Mouse (Mus musculus) forebrain, embryonic 14.5 days (tissue): Measurements from ENCODE around the gene Gm8104. TPM values are rescaled to one million over a fixed set of nuclear protein-coding genes. Genes with fewer than 3 reads are reported as not detected.
"Not testable (repeated sequence)": the region's sequence is repeated elsewhere in the genome, so short reads cannot be mapped to it uniquely, and the experiment has no call there.

ENCODE experiments used
- ATAC-seq: fragments of 200-750 bp; cut with Nextera tagmentation; 2 replicates; pipeline ENCODE4 v1.8.0; 2017; ENCODE audit warnings: mild to moderate bottlenecking, moderate library complexity
- DNase-seq: peaks from one replicate; pipeline ENCODE4 v3.0.0-alpha.2; 2015; ENCODE audit warnings: low spot score
- H3K27ac ChIP-seq: fragments of 300-500 bp; sonication (generic); 2 replicates; pipeline ENCODE4 v1.5.1; 2014; ENCODE audit warnings: low read depth, mild to moderate bottlenecking, control low read depth, low read length, moderate library complexity
- H3K27me3 ChIP-seq: fragments of 300-500 bp; sonication (generic); replicated peaks from 2 replicates; pipeline ENCODE4 v1.6.1; 2014; ENCODE audit warnings: low read length, control low read depth, mixed read lengths; ENCODE audit not compliant: control insufficient read depth, insufficient read depth
- H3K36me3 ChIP-seq: fragments of 300-500 bp; sonication (generic); 2 replicates; pipeline ENCODE4 v1.6.1; 2014; ENCODE audit warnings: low read length, control low read depth; ENCODE audit not compliant: control insufficient read depth, insufficient read depth
- H3K4me1 ChIP-seq: fragments of 300-500 bp; sonication (generic); 2 replicates; pipeline ENCODE4 v1.6.1; 2014; ENCODE audit warnings: antibody characterized with exemption, low read length, control low read depth; ENCODE audit not compliant: control insufficient read depth, insufficient read depth
- H3K4me2 ChIP-seq: fragments of 300-500 bp; sonication (generic); 2 replicates; pipeline ENCODE4 v1.6.1; 2014; ENCODE audit warnings: mild to moderate bottlenecking, control low read depth, low read length
- H3K4me3 ChIP-seq: fragments of 300-500 bp; sonication (generic); 2 replicates; pipeline ENCODE4 v1.5.1; 2014; ENCODE audit warnings: low read depth, low read length, control low read depth
- H3K9ac ChIP-seq: fragments of 300-500 bp; sonication (generic); 2 replicates; pipeline ENCODE4 v1.6.1; 2014; ENCODE audit warnings: mild to moderate bottlenecking, low read length, control low read depth, moderate library complexity
- H3K9me3 ChIP-seq: fragments of 300-500 bp; sonication (generic); replicated peaks from 2 replicates; pipeline ENCODE4 v1.6.1; 2016; ENCODE audit warnings: low read length, control low read depth, mixed read lengths; ENCODE audit not compliant: control insufficient read depth
- WGBS: fragments of 180-500 bp; shearing (Covaris S2); extraction: QIAGEN DNeasy Blood & Tissue Kit; methylation state at CpG from one replicate; pipeline ENCODE4 v1.1.7; 2014; 5-methylcytosine and 5-hydroxymethylcytosine counted together
- polyA plus RNA-seq: library from polyadenylated mRNA; unstranded; fragments of >200 nt; fragmentation: Nextera tagmentation; extraction: Ambion mirVana; gene quantifications from 2 replicates; pipeline ENCODE4 v1.2.1, GENCODE M21; 2014

Gm8104 gene
- polyA plus RNA-seq: not detected in 2 replicates

GRCm38 (mm10) chr14:43100301-43100700, at the start of gene Gm8104:
Gene Gm8104 (plus strand): TSS chr14:43100601.
- H3K36me3 ChIP-seq, H3K27me3 ChIP-seq, H3K9ac ChIP-seq, H3K4me1 ChIP-seq, H3K4me3 ChIP-seq, DNase-seq, ATAC-seq, H3K9me3 ChIP-seq, H3K27ac ChIP-seq, H3K4me2 ChIP-seq: not testable (repeated sequence)
- 81% methylated on average over 3 of the region's 3 CpGs for WGBS

- ATAC-seq, H3K9me3 ChIP-seq, H3K36me3 ChIP-seq, H3K27ac ChIP-seq, DNase-seq, H3K9ac ChIP-seq, H3K4me1 ChIP-seq, H3K27me3 ChIP-seq, H3K4me2 ChIP-seq, H3K4me3 ChIP-seq: not testable (repeated sequence)
- 78% methylated on average over 3 of the region's 3 CpGs for WGBS
These were observed 42.3 kb upstream of the Gm8104 start for GRCm38 (mm10) chr14:43058063-43058462.

GRCm38 (mm10) chr14:43060179-43060578, 40.2 kb upstream of the Gm8104 start:
- not testable (repeated sequence) for H3K27ac ChIP-seq, H3K27me3 ChIP-seq, DNase-seq, H3K4me1 ChIP-seq, H3K9ac ChIP-seq, H3K4me3 ChIP-seq, H3K4me2 ChIP-seq, ATAC-seq, H3K9me3 ChIP-seq, H3K36me3 ChIP-seq
- WGBS: 73% methylated on average over 4 of the region's 4 CpGs

- not testable (repeated sequence) for DNase-seq, ATAC-seq, H3K36me3 ChIP-seq, H3K27ac ChIP-seq, H3K4me3 ChIP-seq, H3K9me3 ChIP-seq, H3K9ac ChIP-seq, H3K4me2 ChIP-seq, H3K4me1 ChIP-seq, H3K27me3 ChIP-seq
- WGBS: 83% methylated on average over 2 of the region's 2 CpGs
These were observed 23.9 kb upstream of the Gm8104 start, which contains the start of gene Gm8094 for GRCm38 (mm10) chr14:43076543-43076942. Gene Gm8094 (minus strand): TSS chr14:43076643.

- not testable (repeated sequence) for ATAC-seq, H3K4me1 ChIP-seq, DNase-seq, H3K9me3 ChIP-seq, H3K36me3 ChIP-seq, H3K27me3 ChIP-seq, H3K4me3 ChIP-seq, H3K9ac ChIP-seq, H3K27ac ChIP-seq, H3K4me2 ChIP-seq
- 68% methylated on average over 1 of the region's 1 CpGs for WGBS
These were observed 15.3 kb upstream of the Gm8104 start for GRCm38 (mm10) chr14:43084936-43085730.

- DNase-seq, H3K4me3 ChIP-seq, H3K36me3 ChIP-seq, H3K4me1 ChIP-seq, ATAC-seq, H3K4me2 ChIP-seq, H3K27ac ChIP-seq, H3K9ac ChIP-seq, H3K27me3 ChIP-seq, H3K9me3 ChIP-seq: not testable (repeated sequence)
- WGBS: 35% methylated on average over 1 of the region's 14 CpGs
These were observed 11.1 kb upstream of the Gm8104 start for GRCm38 (mm10) chr14:43089103-43089919.

GRCm38 (mm10) chr14:43119673-43120072, 19.3 kb downstream of the Gm8104 start:
- H3K27me3 ChIP-seq: not testable (repeated sequence)

GRCm38 (mm10) chr14:43126286-43126685, 25.9 kb downstream of the Gm8104 start:
- H3K4me3 ChIP-seq, H3K4me2 ChIP-seq, H3K9me3 ChIP-seq, H3K27ac ChIP-seq, H3K4me1 ChIP-seq, ATAC-seq, H3K9ac ChIP-seq, H3K36me3 ChIP-seq, H3K27me3 ChIP-seq, DNase-seq: not testable (repeated sequence)

More at GRCm38 (mm10) chr14:43119673-43120072, 19.3 kb downstream of the Gm8104 start:
- 91% methylated on average over 1 of the region's 3 CpGs for WGBS
- H3K27ac ChIP-seq, H3K4me2 ChIP-seq, DNase-seq, H3K9ac ChIP-seq, H3K4me3 ChIP-seq, H3K36me3 ChIP-seq, ATAC-seq, H3K9me3 ChIP-seq, H3K4me1 ChIP-seq: not testable (repeated sequence)
